Mouse (Mus musculus): Measurements from ENCODE around the gene Prr12. TPM values are rescaled to one million over a fixed set of nuclear protein-coding genes. Genes with fewer than 3 reads are reported as not detected.
A peak's percentile ranks its signal among the peaks of the same experiment; 100 is the strongest.

Prr12 gene
- polyA plus RNA-seq, 1 experiment, result 13.2 TPM

DNA sequence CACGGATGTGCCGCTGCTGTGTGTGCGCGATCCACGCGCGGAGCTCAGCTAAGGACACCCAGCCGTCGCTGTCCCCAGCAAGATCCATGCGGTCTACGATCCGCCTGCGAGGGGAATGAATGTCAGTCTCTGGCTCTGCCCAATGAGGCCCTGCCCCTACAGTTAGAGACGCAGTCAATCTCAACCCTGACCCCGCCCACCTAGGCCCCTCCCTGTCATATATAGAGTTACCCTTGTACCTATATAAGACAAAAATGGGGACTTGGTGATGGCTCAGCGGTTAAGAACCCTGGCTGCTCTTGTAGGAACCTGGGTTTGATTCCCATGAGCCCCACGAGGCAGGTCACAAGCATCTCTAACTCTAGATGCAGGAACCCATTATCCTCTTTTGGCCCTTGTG, 35.9 kb upstream of the Prr12 start:
- Histone ChIP-seq H3K4me3 (ENCODE audit: low read depth, low read length) (no peak overlapping the region), H3K4me1 (ENCODE audit: control insufficient read depth, insufficient read depth, insufficient read length, low read length) (peaks cover 5% of the 10 kb centered on the region), H3K27me3 (ENCODE audit: control insufficient read depth, insufficient read depth, low read length) (peaks cover 12% of the 10 kb centered on the region), H3K27ac (ENCODE audit: insufficient read depth, low read depth, low read length) (no peak overlapping the region), H3K36me3 (ENCODE audit: control insufficient read depth, insufficient read depth, low read length) (no peaks in the 10 kb centered on the region)
- 90% methylated on average over 17 of the region's 17 CpGs for WGBS
- no peak for TF ChIP-seq POLR2A (IDR thresholded peaks at IDR 0.05; ENCODE audit: low read depth, low read length)
- no peak for TF ChIP-seq CTCF (IDR thresholded peaks at IDR 0.05; ENCODE audit: extremely low read depth, insufficient read length, insufficient replicate concordance, low read depth, low read length)

DNA sequence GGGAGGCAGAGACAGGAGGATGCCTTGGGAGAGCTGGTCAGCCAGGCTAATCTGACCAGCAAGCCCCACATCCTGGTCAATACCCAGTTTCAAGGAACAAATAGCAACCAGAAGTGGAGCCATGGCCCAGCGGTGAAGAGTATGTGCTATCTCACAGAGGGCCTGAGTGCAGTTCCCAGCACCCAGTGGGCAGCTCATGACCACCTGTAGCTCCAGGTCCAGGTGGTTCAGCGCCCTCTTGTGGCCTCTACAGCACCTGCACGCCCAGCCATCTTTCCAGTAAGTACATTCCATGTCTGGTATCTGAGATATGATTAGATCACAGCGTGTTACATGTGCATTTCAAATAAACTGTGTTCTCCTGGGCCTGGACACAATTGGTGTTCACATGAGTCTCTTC, 33.4 kb upstream of the Prr12 start:
- peaks cover 9% of the 10 kb centered on the region for H3K4me1 ChIP-seq (ENCODE audit: control insufficient read depth, insufficient read depth, insufficient read length, low read length)
- H3K36me3 ChIP-seq (ENCODE audit: control insufficient read depth, insufficient read depth, low read length), result no peaks in the 10 kb centered on the region
- TF ChIP-seq CTCF (IDR thresholded peaks at IDR 0.05; ENCODE audit: extremely low read depth, insufficient read length, insufficient replicate concordance, low read depth, low read length) (no peak), POLR2A (IDR thresholded peaks at IDR 0.05; ENCODE audit: low read depth, low read length) (no peak)
- H3K4me3 ChIP-seq (ENCODE audit: low read depth, low read length), result no peak overlapping the region
- peaks cover 1% of the 10 kb centered on the region; the same call in 1 of the 2 replicates for H3K27me3 ChIP-seq (ENCODE audit: control insufficient read depth, insufficient read depth, low read length)
- no peak overlapping the region for H3K27ac ChIP-seq (ENCODE audit: insufficient read depth, low read depth, low read length)
- WGBS, result 81% methylated on average over 4 of the region's 4 CpGs

DNA sequence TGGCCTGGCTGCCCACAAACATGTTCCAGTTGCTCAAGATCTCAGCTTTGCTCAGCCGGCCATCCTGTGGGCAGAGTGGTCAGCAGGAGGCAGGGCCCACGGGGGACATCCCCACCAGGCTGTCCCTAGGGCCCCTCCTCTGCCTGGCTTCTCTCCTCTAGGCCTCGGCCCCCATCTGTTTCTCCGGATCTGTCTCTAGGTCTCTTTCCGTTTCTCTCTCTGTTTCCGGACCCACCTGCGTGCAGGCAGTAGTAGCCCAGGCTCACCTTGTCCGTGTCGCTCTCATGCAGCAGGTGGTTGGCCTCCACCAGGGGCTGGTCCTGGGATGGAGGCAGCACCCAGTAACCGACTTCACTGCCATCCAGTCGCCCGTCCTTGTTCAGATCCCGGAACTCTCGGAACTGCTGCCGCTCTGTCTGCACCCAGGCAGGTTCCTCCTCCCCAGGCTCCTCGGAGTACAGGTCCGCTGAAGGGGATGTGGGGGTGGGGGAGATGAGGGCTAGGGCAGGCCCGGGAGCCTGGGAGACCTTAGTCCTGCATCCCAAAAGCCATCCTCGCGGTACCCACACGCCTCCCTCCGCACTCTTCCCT, 30.7 kb upstream of the Prr12 start:
- Histone ChIP-seq H3K4me3 (ENCODE audit: low read depth, low read length) (peak overlapping the region; percentile 32), H3K27me3 (ENCODE audit: control insufficient read depth, insufficient read depth, low read length) (no peaks in the 10 kb centered on the region), H3K36me3 (ENCODE audit: control insufficient read depth, insufficient read depth, low read length) (no peaks in the 10 kb centered on the region), H3K27ac (ENCODE audit: insufficient read depth, low read depth, low read length) (peak overlapping the region; percentile 55), H3K4me1 (ENCODE audit: control insufficient read depth, insufficient read depth, insufficient read length, low read length) (peaks cover 8% of the 10 kb centered on the region)
- 74% methylated on average over 22 of the region's 22 CpGs for WGBS
- TF ChIP-seq CTCF (IDR thresholded peaks at IDR 0.05; ENCODE audit: extremely low read depth, insufficient read length, insufficient replicate concordance, low read depth, low read length), result no peak
- TF ChIP-seq POLR2A (IDR thresholded peaks at IDR 0.05; ENCODE audit: low read depth, low read length), result no peak

DNA sequence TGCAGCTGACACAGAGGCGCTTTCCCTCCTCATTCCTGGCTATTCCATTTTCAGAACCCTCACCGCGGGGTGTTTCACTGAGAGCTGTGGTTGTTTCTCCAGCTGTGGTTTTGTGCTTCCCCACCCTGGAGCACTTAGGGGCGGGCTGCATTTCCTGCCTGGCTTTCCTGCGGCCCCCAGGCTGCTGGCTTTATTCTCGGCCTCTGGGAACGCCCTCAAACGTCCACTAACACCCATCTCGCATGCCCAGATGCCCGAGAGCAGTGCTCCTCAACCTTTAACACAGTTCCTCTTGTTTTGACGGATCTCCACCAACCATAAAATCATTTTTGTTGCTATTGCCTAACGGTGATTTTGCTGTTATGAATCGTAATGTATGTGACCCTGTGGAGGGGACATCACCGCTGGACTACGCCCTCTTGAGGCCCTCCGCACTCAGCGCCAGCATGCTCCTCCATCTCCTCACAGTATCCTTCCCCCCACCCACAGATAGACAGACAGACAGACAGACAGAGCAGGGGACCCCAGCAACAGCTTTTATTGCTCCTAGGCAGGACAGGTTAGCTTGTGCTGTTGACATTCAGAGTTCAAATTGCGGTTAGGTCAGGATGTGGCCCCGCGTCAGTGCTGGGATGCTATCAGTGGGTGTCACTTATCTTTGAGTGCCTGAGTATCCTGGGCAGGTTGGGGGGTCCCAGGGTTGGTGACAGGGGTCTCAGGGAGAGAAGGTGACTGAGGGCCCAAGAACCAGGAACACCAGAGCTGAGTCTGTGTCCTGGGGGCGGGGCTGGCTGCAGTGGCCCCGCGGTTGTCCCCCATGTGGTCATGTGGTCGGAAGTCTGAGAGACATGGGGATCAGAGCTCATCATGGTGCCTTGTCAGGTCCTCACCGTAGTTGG, 30.0 kb upstream of the Prr12 start:
- Histone ChIP-seq H3K27ac (ENCODE audit: insufficient read depth, low read depth, low read length) (peak overlapping the region; percentile 55), H3K27me3 (ENCODE audit: control insufficient read depth, insufficient read depth, low read length) (no peaks in the 10 kb centered on the region), H3K36me3 (ENCODE audit: control insufficient read depth, insufficient read depth, low read length) (peaks cover 3% of the 10 kb centered on the region; the same call in 1 of the 2 replicates), H3K4me1 (ENCODE audit: control insufficient read depth, insufficient read depth, insufficient read length, low read length) (peaks cover 6% of the 10 kb centered on the region; the same call in 1 of the 2 replicates), H3K4me3 (ENCODE audit: low read depth, low read length) (peak overlapping the region; percentile 32)
- 25% methylated on average over 25 of the region's 25 CpGs for WGBS
- no peak; the same call in 1 of the 2 replicates for TF ChIP-seq POLR2A (IDR thresholded peaks at IDR 0.05; ENCODE audit: low read depth, low read length)
- TF ChIP-seq CTCF (IDR thresholded peaks at IDR 0.05; ENCODE audit: extremely low read depth, insufficient read length, insufficient replicate concordance, low read depth, low read length), result no peak

DNA sequence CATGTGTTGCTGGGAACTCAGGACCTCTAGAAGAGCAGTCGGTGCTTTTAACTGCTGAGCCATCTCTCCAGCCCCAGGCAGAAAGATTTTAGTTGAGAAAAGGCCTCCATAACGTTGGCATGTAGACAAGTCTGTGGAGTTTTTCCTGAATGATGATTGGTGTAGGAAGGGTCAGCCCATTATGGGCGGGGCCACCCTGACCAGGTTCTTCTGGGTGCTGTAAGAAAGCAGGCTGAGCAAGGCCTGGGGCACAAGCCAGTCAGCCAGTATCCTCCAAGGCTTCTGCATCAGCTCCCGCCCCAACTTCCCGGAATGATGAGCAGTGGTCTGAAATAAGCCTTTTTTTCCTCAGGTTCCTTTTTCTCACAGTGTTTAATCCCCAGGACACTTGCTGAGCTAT, 28.3 kb upstream of the Prr12 start:
- peaks cover 6% of the 10 kb centered on the region; the same call in 1 of the 2 replicates for H3K4me1 ChIP-seq (ENCODE audit: control insufficient read depth, insufficient read depth, insufficient read length, low read length)
- WGBS, result 76% methylated on average over 5 of the region's 5 CpGs
- no peaks in the 10 kb centered on the region for H3K27me3 ChIP-seq (ENCODE audit: control insufficient read depth, insufficient read depth, low read length)
- H3K27ac ChIP-seq (ENCODE audit: insufficient read depth, low read depth, low read length), result no peak overlapping the region
- peaks cover 16% of the 10 kb centered on the region; the same call in 1 of the 2 replicates for H3K36me3 ChIP-seq (ENCODE audit: control insufficient read depth, insufficient read depth, low read length)
- no peak overlapping the region for H3K4me3 ChIP-seq (ENCODE audit: low read depth, low read length)
- no peak for TF ChIP-seq POLR2A (IDR thresholded peaks at IDR 0.05; ENCODE audit: low read depth, low read length)
- TF ChIP-seq CTCF (IDR thresholded peaks at IDR 0.05; ENCODE audit: extremely low read depth, insufficient read length, insufficient replicate concordance, low read depth, low read length), result no peak

DNA sequence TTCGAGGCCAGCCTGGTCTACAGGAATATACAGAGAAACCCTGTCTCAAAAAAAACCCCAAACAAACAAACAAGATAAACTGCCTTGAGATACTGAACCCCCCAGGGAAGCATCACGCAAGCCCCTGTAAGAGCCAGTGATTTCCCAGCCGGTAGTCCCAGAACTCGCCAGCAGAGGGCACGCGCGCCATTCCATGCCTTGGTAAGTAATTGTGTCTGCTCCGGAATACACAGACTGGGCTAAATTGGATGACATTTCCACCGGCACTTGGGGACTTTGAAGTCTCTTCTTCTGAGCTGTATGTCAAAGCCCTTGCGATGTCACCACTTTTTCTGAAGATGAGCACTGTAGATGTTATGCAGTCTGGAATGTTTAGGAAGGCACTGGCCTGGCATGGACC, 27.2 kb upstream of the Prr12 start:
- Histone ChIP-seq H3K36me3 (ENCODE audit: control insufficient read depth, insufficient read depth, low read length) (peaks cover 25% of the 10 kb centered on the region; the same call in 1 of the 2 replicates), H3K4me3 (ENCODE audit: low read depth, low read length) (no peak overlapping the region), H3K27me3 (ENCODE audit: control insufficient read depth, insufficient read depth, low read length) (no peaks in the 10 kb centered on the region), H3K27ac (ENCODE audit: insufficient read depth, low read depth, low read length) (no peak overlapping the region), H3K4me1 (ENCODE audit: control insufficient read depth, insufficient read depth, insufficient read length, low read length) (peaks cover 6% of the 10 kb centered on the region; the same call in 1 of the 2 replicates)
- TF ChIP-seq POLR2A (IDR thresholded peaks at IDR 0.05; ENCODE audit: low read depth, low read length) (0 out of 2 replicates have a peak, but pooled peaks have one; percentile 19), CTCF (IDR thresholded peaks at IDR 0.05; ENCODE audit: extremely low read depth, insufficient read length, insufficient replicate concordance, low read depth, low read length) (peak; percentile 91)
- 3% methylated on average over 10 of the region's 10 CpGs for WGBS

DNA sequence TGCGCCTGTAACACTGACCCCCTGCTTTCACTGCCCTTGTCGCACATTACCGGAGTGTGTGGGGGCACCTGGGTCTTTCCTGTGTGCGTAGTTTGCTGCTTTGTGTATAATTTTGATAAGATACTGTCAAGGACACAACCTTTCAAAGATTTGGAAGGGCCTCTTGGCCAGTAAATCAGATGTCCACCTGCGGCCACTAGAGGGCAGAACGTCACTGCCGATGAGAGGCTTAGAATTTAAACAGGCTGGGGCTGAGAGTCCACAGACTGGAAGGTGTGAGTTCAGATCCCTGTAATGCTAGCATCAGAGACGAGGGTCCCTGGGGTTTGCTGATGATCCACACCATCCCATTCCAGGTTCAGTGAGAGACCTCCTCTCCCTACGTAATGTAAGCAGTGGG, 25.8 kb upstream of the Prr12 start:
- H3K4me3 ChIP-seq (ENCODE audit: low read depth, low read length), result no peak overlapping the region
- H3K27ac ChIP-seq (ENCODE audit: insufficient read depth, low read depth, low read length), result no peak overlapping the region
- 25% methylated on average over 9 of the region's 9 CpGs for WGBS
- H3K36me3 ChIP-seq (ENCODE audit: control insufficient read depth, insufficient read depth, low read length), result peaks cover 31% of the 10 kb centered on the region
- H3K27me3 ChIP-seq (ENCODE audit: control insufficient read depth, insufficient read depth, low read length), result no peaks in the 10 kb centered on the region
- peaks cover 6% of the 10 kb centered on the region; the same call in 1 of the 2 replicates for H3K4me1 ChIP-seq (ENCODE audit: control insufficient read depth, insufficient read depth, insufficient read length, low read length)
- no peak for TF ChIP-seq POLR2A (IDR thresholded peaks at IDR 0.05; ENCODE audit: low read depth, low read length)
- peak; percentile 89; the same call in 1 of the 2 replicates for TF ChIP-seq CTCF (IDR thresholded peaks at IDR 0.05; ENCODE audit: extremely low read depth, insufficient read length, insufficient replicate concordance, low read depth, low read length)
